Mouse (Mus musculus) testis, adult 2 months (tissue): Measurements from ENCODE around the gene Spsb1.

ENCODE experiments used
- CTCF ChIP-seq: fragments of 200-500 bp; IDR thresholded peaks from 2 replicates; pipeline ENCODE4 v1.5.1; 2012; ENCODE audit warnings: low read depth, mild to moderate bottlenecking, inconsistent platforms, low read length, moderate library complexity; ENCODE audit not compliant: control insufficient read depth, insufficient read depth, insufficient replicate concordance
- POLR2A ChIP-seq: fragments of 200-500 bp; IDR thresholded peaks from 2 replicates; pipeline ENCODE4 v1.6.1; 2012; ENCODE audit warnings: low read depth, mild to moderate bottlenecking, inconsistent platforms, low read length, moderate library complexity; ENCODE audit not compliant: control insufficient read depth

- TF ChIP-seq POLR2A (no peak), CTCF (no peak)
Measured at GRCm38 (mm10) chr4:149903026-149903425, 51.8 kb downstream of the Spsb1 start.
